Mouse (Mus musculus): Measurements from ENCODE around the gene Rgcc.

Rgcc gene

GRCm38 (mm10) chr14:79300641-79301350 is 649 bp downstream of the Rgcc start:
- no peak for DNase-seq (ENCODE audit: low spot score)

DNA sequence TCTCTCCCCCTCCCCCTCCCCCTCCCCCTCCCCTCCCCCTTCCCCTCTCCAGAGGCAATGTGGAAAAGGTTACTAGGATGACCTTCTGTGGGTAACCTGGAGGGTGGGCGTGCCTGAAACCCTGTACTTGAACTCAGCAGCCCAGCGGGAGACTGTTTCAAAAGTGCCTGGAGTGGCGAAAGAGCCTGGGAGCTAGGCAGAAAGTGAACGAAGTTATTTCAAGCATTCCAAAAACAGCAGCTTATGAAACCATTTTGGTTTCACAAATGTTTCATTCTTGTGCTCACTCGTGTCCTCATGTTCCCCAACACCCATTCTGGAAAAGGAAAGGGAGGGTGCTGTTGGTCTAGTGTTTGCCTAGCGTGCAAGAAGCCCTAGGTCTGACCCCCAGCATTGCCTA is 1.6 kb downstream of the Rgcc start:
- no peak for DNase-seq (ENCODE audit: low spot score)

GRCm38 (mm10) chr14:79299230-79299629 is 2.2 kb downstream of the Rgcc start:
- DNase-seq (ENCODE audit: low spot score) = no peak

DNA sequence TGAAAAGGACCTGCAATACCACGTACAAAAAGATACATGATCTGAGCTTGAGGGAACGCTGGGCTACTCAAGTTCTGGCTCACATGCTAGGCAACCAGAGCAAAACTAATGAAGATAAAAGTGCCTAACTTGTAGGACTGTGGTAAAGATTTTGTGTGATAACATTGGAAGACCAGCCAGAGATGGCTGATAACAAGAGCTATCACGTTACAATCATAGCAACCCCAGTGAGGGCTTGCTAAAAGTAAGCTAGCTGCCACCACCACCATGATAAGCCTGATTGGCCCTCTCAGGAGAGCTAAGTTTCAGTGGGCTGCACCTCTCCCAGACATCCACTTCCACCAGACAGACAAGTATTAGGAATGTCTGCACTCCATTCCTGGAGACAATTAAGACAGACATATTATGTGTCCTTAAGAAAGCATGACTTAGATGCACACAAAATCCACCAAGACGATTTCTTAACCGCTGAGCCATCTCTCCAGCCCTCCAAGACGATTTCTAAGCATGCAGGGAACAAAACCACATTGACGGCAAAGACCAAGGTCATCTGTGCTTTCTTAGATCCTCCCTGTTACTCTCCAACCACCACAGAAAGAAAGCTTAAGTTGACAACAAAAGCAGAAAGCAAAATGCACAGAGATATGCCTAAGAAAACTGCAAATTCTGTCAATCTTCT is 3.0 kb downstream of the Rgcc start:
- DNase-seq (ENCODE audit: low spot score) = no peak

DNA sequence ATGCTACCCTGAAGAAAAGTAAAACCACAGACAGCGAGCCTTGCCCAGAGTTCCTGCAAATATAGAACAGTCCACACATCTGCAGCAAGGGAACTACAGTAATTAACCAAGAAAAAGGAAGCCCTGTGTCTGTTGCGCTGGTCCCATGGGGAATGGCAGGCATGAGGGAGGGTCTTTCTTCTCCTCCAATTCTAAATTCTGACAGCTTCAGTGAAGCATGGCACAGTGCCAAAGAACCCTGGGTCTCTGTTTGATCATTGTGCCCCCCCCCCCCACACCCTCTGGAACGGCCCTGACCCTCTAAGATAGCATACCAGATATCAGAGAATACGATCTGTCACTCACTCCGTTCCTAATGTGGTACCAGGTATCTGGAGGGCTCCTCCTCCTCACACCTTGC is 4.6 kb downstream of the Rgcc start:
- DNase-seq (ENCODE audit: low spot score) = no peak

DNA sequence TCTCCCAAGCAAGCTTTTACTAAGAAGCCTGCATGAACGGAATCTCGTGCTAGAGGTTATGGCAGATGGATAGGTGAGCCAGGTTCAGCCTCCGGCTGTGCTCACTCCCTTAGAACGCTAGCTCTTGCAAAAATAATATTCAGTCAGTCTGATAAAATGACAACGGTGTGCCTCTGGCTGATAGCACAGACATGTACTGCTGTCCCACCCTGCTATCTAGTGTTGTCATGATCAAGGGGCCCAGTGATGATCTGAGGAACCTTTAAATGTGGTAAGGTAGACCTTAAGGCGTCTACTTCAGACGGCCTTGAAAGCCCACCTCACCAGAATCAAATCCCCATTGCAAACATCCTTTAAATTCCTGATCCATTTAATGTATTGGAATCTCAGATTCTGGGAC is 5.2 kb downstream of the Rgcc start:
- DNase-seq (ENCODE audit: low spot score) = peak; percentile 76

DNA sequence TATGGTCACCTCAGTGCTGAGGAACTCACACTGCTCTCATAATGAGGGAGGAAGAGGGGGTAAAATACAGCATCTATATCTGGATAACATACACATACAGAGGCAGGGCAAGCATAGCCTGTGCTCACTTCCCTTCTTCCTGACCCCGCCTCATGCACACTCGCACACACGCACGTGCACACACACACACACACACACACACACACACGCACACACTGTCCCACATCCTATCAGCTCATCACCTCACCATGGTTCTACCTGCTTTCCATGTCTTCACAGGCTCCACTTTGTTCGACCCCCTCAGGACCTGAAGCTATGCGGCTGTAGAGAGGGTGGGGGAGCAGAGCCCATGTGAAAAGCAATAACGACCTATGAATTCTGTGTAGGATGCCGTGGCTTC is 5.9 kb downstream of the Rgcc start:
- no peak for DNase-seq (ENCODE audit: low spot score)

GRCm38 (mm10) chr14:79294950-79295349 is 6.5 kb downstream of the Rgcc start:
- peak; percentile 78 for DNase-seq (ENCODE audit: low spot score)

DNA sequence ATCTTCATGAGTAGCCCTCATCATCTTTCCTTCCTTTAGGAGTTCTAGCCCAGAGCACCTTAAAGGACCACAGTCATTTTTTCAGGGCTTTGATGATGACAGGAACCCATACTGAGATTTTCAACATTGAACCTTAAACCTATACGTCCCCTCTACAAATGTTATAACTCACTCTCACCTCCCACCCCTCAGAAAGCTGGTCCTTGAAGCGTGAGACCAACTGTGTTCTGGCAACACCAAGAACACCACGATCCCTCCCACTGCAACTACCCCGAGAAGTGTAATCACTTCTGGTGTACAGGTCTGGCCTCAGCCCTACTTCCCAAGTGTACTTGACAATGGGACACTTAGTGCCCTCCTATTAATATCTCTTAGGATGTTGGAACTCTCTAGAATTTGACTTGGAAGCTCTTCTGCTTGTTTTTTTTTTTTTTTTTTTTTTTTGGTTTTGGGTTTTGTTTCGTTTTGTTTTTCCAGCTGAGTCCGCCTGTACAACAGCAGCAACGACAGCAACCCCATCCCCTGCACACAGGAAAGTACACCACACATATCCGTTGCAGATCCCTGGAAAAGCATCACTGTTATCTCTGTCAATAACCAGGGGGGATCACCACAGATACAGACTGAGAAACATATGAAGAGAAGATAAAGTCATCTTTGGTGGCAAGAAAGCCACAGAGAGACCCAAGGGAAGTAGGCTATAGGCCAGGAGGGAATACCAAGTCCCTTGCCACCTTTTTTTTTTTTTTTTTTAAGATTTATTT is 7.2 kb downstream of the Rgcc start:
- no peak for DNase-seq (ENCODE audit: low spot score)

GRCm38 (mm10) chr14:79293119-79293780 is 8.2 kb downstream of the Rgcc start:
- no peak for DNase-seq (ENCODE audit: low spot score)

DNA sequence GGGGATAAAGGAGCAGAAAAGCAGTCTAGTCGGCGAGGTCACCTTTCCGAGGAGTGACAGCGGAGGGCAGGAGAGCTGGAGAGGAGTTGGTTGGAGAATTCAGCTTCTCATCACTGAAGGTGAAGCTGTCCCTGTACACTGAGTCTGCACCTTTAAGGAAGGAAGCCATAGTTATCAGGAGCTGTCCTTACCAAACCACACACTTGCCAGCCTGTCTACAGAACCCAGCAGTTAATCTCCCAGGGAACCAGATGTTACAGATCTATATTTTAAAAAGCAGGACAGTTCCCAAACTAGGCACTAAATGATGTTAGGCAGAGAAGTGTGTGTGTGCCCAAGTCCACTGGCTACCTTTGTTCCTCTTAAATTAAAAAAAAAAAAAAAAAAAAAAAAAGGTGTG is 9.8 kb downstream of the Rgcc start:
- no peak for DNase-seq (ENCODE audit: low spot score)

GRCm38 (mm10) chr14:79290683-79291425 is 10.6 kb downstream of the Rgcc start:
- no peak for DNase-seq (ENCODE audit: low spot score)

- no peak for DNase-seq (ENCODE audit: low spot score)
These were observed 11.5 kb downstream of the Rgcc start for GRCm38 (mm10) chr14:79289909-79290308.

GRCm38 (mm10) chr14:79288280-79288679 is 13.2 kb downstream of the Rgcc start:
- DNase-seq (ENCODE audit: low spot score) = peak; percentile 65

DNA sequence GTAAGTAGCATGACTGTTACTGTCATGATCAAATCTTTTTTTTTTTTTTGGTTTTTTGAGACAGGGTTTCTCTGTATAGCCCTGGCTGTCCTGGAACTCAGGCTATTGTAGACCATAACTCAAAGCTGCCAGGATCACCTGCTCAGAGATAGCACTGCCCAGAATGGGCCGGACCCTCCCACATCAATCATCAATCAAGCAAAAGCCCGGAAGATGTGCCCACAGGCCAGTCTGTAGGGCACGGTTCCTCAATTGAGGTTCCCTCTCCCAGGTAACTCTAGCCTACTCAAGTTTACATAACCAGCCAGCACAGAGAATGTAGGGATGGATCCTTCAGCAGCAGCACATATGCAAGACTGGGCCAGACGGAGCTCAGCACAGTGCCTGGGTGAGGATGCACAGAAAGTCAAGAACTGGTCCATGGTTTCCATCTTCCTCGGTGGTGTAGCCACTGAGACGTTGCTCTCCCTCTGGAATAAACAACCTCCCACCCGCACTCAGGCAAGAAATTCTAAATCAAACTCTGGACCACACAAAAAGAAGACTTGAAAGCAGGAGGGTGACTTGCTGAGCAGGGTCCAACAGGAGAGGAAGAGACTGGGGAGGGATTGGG is 14.1 kb downstream of the Rgcc start:
- no peak for DNase-seq (ENCODE audit: low spot score)

DNA sequence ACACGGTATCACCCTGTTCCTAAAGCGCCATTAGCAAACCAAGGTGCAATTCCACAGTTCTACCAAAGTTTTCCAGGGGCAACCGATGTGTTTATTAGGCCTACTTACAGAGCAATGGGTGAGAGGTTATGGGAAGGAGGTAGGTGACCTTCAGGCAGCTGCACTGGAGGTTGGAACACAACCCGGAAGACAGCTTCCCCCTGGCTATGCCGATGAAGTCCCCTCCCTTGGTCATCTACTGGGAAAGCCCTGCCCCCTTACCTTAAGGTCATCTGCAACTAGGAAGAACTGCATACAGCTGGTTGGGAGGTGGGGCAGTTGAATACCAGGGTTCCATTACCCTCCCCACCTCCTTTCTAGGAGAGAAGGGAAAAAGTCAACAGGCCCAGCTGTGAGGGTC is 15.9 kb downstream of the Rgcc start:
- no peak for DNase-seq (ENCODE audit: low spot score)

DNA sequence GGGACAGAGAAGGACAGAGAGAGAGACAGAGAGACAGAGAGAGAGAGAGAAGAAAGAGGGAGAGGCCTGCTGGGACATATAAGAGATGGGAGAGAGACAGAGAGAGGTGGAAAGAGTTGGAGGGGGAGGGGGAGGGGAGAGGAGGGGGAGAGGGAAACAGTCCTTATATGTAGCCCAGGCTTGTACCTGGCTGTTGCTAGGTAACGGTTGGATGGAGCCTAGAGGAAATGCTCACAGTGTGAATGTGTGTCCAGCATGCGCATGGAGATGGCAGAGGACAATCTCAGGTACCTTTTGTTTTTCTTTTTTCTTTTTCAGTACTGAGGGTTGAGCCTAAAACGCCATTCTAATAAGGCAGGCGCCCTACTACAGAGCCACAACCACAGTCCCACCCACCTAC is 16.8 kb downstream of the Rgcc start:
- DNase-seq (ENCODE audit: low spot score) = no peak

DNA sequence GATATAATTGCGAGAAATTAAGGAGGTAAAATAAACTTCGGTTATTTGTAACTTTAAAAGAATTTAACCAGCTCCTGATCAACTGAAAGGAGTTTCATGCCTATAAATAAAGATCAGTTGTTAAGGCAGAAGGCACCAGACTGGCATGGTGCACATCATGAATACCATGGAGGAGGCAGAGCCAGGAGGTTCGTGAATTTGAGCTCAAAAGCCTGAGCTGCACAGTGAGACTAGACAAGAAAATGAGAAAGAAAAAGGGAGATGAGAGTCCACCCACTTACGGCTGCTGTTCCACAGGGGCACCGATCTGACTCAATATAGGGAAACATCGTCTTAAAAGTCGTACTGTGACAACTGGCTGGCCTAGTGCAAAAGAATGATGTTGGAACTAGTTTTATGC is 17.5 kb downstream of the Rgcc start:
- DNase-seq (ENCODE audit: low spot score) = no peak

GRCm38 (mm10) chr14:79281894-79282553 is 19.4 kb downstream of the Rgcc start:
- no peak for DNase-seq (ENCODE audit: low spot score)

GRCm38 (mm10) chr14:79280456-79280855 is 21.0 kb downstream of the Rgcc start:
- DNase-seq (ENCODE audit: low spot score) = no peak

- no peak for DNase-seq (ENCODE audit: low spot score)
These were observed 22.0 kb downstream of the Rgcc start for GRCm38 (mm10) chr14:79279494-79279893.
